Mouse (Mus musculus) inflammation-experienced regulatory T-cells, adult 6 months (primary cell): ENCODE results near the gene Rel. TPM values are rescaled to one million over a fixed set of nuclear protein-coding genes. Genes with fewer than 3 reads are reported as not detected.

Experiments
- ATAC-seq: one replicate; pipeline ENCODE4 v1.8.0; 2017
- polyA plus RNA-seq, 3 experiments: library from polyadenylated mRNA; unstranded; fragments of 100-300 nt; shearing (Covaris generic); gene quantifications; one replicate each; pipeline ENCODE4 v1.2.1; 2017

The Rel gene
- polyA plus RNA-seq, 3 experiments from 2014 or later: 19.6 to 33.6 (median 22.1) TPM

- ATAC-seq: no peak
Observed at GRCm38 (mm10) chr11:23741386-23741785, 29.4 kb downstream of the Rel start.

GRCm38 (mm10) chr11:23740895-23741294 lies 29.9 kb downstream of the Rel start:
- ATAC-seq: no peak

- no peak for ATAC-seq
Observed at GRCm38 (mm10) chr11:23735820-23736470, 34.8 kb downstream of the Rel start.

- peak; percentile 35 for ATAC-seq
Observed at GRCm38 (mm10) chr11:23734749-23735286, 36.0 kb downstream of the Rel start.

GRCm38 (mm10) chr11:23732840-23733239 lies 37.9 kb downstream of the Rel start:
- ATAC-seq: no peak

GRCm38 (mm10) chr11:23730120-23730519 lies 40.6 kb downstream of the Rel start:
- ATAC-seq: no peak

GRCm38 (mm10) chr11:23728186-23728585 lies 42.6 kb downstream of the Rel start:
- ATAC-seq: no peak

GRCm38 (mm10) chr11:23726441-23726840 lies 44.3 kb downstream of the Rel start:
- no peak for ATAC-seq

GRCm38 (mm10) chr11:23725850-23726249 lies 44.9 kb downstream of the Rel start:
- ATAC-seq: no peak

- ATAC-seq: no peak
Observed at GRCm38 (mm10) chr11:23722326-23722725, 48.4 kb downstream of the Rel start.

- ATAC-seq: no peak
Observed at GRCm38 (mm10) chr11:23719825-23720224, 50.9 kb downstream of the Rel start.

- ATAC-seq: no peak
Observed at GRCm38 (mm10) chr11:23718856-23719255, 51.9 kb downstream of the Rel start.

GRCm38 (mm10) chr11:23712299-23712698 lies 58.5 kb downstream of the Rel start:
- ATAC-seq: no peak

- no peak for ATAC-seq
Observed at GRCm38 (mm10) chr11:23704604-23705294, 66.0 kb downstream of the Rel start.

- no peak for ATAC-seq
Observed at GRCm38 (mm10) chr11:23701831-23702230, 68.9 kb downstream of the Rel start.

- ATAC-seq: peak; percentile 90
Observed at GRCm38 (mm10) chr11:23699414-23700095, 71.2 kb downstream of the Rel start.

- ATAC-seq: no peak
Observed at GRCm38 (mm10) chr11:23698526-23698925, 72.2 kb downstream of the Rel start.

- ATAC-seq: peak; percentile 23
Observed at GRCm38 (mm10) chr11:23695847-23696246, 74.9 kb downstream of the Rel start.

GRCm38 (mm10) chr11:23693286-23693685 lies 77.5 kb downstream of the Rel start:
- no peak for ATAC-seq

- no peak for ATAC-seq
Observed at GRCm38 (mm10) chr11:23688060-23688459, 82.7 kb downstream of the Rel start.
